Mouse (Mus musculus): ENCODE measurements around the gene Adra2b.
A peak's percentile ranks its signal among the peaks of the same experiment; 100 is the strongest.

The Adra2b gene

DNA sequence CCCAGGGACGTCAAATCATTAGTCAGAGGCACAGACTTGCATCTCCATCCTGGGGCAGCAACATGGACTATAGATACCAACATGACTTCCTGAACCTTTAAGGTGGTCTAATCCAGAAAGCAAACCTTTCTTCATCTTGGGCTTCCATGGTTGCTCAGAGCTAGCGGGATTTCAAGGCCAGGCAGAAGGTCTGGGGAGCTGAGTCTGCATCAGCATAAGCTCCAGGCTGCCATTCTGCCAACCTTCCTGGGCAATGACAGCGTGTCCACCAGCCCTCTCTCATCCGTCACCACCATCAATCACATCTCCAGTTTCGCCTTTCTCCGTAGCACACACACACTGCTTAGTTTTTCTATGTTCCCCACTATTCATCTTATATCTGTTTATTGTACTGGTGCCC, 23.7 kb upstream of the Adra2b start:
- DNase-seq = no peak

DNA sequence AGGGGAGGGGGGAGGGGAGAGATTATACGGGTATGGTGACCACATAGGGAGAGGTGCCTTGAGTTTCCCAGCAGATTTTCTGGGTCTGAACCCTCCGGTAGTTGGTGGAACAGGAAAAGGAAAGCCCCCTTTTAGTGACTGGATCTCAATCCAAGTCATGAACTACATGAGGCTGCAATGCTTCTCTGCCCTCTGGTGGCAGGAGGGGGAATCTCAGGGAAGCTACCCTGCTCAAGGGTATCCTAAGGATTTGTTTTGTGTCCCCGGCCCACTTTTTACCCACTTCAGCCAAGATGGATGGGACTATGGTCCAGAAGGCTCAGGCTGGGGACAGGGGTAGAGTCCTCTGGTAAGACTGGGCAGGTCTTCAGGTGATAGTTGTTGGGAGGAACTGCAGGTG, 21.8 kb upstream of the Adra2b start:
- peak; percentile 72 for DNase-seq

DNA sequence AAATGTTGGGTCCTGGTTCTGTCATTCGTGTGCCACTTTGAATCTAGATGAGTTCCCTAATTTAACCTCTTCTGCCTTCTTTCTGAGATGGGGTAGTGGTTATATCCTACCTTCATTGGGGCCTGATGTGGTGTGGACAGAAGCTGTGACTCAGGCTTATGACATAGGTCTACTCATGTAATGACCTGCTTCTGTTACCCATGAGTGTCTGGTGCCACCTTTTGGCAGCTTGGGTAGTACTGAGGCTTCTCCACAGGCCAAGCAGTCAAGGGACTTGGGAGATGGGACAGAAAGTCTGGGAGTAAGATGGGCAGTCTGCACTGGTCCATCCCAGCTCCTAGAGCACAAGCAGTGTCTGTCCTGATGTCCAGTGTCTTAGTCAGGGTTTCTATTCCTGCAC, 16.7 kb upstream of the Adra2b start:
- DNase-seq = peak; percentile 18

DNA sequence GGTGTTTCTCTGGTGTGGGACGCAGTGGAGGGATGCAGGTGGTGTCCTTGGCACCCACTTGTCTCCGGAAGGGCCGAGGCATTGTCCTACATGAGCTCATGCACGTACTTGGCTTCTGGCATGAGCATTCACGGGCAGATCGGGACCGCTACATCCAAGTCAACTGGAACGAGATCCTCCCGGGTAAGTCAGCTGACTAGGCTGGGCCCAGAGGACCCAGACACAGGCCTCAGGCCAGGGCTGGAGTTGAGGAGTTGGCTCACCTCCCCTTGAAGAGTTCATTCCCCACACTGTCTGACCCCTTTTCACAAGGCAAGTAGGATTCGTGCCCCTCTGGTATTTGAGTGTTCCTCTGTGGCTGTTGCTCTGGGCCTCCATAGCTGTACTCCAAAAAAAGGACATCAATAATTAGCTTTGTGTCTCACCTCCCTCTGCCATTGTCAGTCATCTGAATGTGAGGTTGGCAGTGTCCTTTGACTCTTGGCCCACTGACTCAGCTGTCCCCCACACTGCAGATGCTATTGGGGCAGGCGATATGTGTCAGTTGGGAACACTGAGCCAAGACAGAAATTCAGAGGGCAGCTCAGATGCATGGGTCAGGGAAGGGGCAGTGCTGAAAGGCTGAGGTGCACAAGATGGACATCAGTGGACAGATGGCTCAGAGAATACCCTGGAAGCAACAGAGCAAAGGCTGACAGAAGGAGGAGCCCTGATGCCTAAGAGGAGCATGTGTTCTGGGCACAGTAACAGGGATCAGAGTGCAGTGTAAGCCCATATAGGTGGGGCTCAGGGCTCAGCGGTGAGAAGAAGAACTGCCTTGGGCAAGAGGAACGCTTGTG, 15.6 kb upstream of the Adra2b start:
- no peak for DNase-seq

DNA sequence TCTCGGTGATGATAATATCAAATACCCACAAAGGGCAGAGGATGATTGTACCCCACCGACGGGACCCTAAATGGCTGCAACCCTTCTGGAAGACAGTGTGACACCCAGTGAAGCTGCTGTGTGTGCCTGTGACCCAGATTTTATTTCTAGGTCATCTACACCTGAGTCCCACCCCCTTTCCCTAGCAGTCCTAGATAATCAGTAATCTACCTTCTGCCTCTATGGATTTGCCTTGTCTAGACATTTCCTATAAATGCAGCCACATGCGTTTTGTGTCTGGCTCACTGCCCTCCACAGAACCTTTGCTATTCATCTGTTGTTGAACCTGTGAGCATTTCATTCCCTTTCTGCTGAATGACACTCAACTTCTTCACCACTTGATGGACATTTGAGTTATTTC, 9.1 kb upstream of the Adra2b start:
- peak; percentile 29 for DNase-seq

DNA sequence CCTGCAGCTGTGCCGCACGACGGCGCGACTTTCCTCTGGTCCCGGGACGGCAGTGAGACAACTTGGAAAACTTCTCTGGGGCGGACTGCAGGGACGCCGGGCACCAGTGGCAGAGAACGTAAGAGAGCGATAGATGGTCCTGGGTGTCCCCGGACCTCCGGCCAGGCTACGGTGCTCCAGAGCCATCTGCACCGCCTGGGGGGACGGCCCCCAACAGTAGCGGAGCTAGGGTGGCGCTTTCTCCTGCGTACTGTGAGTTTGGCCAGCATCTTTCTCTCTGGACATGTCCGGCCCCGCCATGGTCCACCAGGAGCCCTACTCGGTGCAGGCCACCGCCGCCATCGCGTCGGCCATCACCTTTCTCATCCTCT, 259 bp downstream of the Adra2b start:
- DNase-seq = no peak

DNA sequence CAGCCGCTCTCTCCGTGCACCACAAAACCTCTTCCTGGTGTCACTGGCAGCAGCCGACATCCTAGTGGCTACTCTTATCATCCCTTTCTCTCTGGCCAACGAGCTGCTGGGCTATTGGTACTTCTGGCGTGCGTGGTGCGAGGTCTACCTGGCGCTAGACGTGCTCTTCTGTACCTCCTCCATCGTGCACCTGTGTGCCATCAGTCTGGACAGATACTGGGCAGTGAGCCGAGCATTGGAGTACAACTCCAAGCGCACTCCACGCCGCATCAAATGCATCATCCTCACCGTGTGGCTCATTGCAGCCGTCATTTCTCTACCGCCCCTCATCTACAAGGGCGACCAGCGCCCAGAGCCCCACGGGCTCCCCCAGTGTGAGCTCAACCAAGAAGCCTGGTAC, 688 bp downstream of the Adra2b start:
- DNase-seq = peak; percentile 52

DNA sequence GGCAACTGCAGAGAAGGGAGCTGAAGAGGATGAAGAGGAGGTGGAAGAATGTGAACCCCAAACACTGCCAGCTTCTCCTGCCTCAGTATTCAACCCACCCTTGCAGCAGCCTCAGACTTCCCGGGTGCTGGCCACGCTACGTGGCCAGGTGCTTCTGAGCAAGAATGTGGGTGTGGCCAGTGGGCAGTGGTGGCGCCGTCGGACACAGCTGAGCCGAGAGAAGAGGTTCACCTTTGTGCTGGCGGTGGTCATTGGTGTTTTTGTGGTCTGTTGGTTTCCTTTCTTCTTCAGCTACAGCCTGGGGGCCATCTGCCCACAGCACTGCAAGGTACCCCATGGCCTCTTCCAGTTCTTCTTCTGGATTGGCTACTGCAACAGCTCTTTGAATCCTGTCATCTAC, 1.4 kb downstream of the Adra2b start:
- peak; percentile 74 for DNase-seq

DNA sequence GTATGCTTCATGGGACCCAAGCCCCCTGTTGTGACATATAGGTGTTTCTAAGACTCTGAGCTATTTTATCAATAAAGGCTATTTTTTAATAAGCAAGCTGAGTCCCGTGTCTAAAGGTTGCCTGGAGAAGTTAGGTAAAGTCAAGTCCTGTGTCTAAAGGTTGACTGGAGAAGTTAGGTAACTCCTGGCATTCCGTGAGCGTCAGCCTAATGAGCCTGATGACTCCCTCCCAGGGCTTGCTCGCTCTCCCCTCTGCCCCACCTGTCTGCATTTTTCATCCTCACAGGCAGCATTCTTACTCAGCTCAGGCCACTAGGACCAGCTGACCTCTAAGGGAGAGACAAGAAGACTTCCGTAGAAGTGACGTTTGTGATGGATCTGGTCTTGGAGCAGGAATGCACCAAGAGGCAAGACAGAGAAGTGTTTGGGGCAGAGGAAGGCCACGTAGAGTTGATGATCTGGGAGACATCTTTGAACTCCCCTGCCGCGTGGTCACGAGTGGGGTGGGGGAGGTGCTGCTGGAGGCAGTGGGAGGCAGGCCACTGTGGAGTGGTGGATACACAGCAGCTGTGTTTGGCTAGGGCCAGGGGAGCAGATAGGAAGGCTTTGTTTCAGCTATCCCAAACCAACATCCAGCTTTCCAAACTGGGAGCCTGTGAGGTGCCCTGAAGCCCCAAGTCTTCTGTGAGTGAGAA, 4.3 kb downstream of the Adra2b start:
- peak; percentile 53 for DNase-seq

DNA sequence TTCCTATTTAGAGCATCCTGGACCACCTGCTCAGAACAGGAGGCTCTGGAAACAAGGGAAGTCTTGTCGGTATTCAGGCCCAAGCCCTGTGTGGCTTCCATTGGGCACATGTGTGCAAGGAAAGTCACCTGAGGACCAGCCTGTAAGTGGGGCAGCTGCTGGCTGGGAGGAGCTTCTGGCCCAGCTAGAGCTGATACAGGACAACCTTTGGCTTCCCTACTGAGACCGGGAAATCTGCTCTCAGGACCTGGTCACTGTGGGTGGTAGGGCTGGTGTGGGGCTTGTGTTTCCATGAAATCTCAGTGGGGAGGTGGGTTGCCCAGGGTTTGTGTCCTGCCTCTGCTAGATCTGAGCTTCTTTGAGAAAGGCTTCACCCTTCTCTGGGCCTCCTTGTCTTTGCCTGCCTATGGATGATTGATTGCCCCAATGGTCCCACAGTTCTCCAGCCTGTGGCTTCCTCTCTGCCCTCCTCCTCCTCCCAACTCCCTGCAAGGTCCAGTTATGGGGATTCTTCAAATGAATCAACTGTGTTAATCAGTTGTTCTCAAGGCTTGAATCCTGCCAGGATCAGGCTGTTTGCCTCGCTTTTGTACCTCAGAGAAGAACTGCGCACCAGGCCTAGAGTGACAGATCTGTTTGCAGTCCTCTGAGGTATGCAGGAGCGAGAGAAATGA, 6.8 kb downstream of the Adra2b start:
- DNase-seq = peak; percentile 61

DNA sequence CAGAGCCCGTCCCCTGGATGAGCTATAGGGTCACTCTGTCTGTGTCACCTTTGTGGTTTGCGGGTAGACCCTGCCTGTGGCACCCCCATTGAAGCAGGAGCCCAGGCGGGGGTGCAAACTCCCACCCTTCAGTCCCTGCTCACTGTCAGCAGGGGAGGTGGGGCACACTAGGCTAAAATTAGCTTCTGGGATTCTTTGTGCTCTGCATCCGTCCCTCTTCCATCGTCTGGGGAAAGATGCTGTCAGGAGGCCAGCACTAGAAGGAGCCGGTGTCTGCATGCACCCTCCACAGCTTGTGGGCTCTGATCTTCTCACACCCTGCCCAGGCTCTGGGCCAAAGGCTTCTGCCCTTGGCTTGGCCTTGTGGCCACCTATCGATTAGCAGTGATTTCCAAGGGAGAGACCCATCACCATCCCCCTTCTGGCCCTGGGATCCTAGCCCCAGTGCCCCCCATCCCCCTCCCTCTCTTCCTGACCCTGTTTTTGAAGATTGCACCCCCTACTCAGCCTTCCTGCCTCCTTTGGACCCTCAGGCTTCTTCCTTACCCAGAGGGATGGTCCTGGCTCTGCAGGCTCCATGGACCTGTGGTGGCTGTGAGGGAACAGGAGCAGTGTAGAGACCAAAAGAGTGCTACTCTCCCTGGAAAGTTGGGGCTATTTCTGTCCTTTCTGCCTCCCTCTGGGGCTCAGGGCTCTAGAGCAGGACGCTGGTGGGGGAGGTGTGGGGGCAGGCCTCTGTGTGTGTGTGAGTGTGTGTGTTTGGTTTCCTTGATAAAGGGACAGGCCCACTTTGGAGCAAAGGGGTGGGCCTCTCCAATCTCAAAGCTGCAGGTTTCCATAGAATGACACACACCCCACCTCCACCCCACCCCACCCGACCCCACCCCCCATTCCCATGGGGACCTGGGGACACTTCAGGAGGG, 7.8 kb downstream of the Adra2b start:
- DNase-seq = no peak

DNA sequence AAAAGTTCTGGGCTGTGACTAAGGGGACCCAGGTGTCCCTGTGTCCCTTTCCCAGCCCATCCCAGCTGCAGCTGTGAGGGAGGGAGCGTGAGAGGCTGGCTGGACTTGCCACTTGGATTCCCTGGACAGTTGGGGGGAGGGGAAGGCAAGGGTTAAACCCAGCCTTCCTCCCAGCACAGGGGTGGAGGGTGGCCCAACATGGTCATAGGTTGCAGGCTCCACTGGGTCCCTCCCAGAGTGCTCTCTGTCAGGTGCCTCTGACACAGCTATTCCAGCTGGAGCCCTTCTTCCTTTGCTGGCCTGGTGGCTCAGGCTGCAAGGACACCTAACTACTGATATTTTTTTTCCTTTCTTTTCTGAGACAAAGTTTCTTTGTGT, 8.5 kb downstream of the Adra2b start:
- peak; percentile 73 for DNase-seq

DNA sequence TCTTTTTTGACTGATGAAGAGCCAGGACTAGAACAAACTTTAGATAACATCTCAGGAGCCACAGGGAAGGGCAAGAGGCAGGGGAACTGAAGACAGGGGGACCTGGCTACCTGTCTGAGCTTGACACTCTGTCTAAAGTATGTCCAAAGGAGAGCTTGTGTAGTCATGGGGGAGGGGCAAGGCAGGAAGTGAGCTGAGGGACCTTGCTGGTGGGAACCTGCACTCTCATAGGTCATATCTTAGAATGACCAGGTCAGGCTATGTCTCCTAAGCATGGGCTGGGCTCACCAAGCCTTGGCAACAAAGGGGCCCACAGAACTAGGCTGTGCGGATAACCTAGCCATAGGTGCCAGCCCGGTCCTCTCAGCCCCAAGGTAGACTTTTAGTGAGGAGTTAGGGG, 9.1 kb downstream of the Adra2b start:
- DNase-seq = no peak

DNA sequence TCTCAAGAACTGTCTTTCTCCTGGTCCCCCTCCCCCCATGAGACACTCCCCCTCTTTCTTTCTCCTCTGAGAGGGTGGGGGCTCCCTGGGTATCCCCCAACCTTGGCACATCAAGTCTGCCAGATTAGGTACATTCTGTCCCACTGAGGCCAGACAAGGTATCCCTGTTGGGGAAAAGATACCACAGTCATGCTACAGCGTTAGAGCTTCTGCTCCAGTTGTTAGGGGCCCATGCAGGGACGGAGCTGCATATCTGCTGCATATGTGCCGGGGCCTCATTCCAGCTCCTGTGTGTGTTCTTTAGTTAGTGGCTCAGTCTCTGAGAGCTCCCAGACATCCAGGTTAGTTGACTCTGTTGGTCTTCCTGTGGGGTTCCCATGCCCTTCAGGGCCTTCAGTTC, 11.1 kb downstream of the Adra2b start:
- no peak for DNase-seq

DNA sequence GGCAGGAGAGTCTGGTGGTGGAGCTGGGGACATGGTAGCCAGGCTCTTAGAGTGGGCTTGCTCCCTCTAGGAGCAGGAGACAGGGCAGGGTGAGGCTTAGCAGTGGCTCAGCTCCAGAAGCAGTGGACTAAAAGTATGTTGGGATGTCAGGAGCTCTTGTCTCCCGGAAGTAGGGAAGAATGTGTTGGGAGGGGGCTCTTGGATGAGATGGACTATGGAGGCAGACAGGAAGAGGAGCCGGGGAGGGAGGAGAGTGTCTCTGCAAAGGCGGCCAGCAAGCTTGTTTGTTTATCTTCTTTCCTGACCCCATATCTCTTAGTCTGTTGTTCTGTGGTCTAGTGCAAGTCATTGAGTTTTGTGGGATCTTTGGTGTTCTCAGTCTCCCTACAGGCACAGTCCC, 12.1 kb downstream of the Adra2b start:
- DNase-seq = no peak

DNA sequence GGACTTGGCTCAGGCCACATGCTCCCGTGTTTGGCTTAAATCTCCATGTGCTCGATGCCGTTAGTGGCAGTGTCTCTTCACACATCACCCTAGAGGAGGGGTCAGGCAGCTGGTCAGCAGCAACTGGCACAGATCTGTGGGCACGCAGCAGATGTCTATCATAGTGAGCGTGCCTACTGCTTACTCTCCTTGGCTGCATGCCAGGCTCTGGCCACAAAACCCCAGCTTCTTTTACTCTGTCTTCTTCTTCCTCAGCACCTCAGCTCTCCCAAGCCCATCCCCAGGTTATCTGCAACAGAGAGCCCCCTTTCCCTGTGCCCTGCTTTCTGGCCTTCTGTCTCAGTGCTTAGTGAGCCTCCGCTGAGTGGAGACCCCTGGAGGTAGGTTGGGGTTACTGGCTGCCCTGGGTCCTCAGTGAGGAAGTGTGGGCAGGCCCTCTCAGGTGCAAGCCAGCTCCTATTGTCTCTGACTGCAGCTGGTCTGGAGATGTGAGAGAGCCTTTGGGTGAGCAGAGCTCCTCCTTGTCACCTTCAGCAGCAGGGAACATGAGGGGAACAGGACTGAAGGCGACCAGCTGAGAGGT, 12.8 kb downstream of the Adra2b start:
- peak; percentile 47 for DNase-seq

DNA sequence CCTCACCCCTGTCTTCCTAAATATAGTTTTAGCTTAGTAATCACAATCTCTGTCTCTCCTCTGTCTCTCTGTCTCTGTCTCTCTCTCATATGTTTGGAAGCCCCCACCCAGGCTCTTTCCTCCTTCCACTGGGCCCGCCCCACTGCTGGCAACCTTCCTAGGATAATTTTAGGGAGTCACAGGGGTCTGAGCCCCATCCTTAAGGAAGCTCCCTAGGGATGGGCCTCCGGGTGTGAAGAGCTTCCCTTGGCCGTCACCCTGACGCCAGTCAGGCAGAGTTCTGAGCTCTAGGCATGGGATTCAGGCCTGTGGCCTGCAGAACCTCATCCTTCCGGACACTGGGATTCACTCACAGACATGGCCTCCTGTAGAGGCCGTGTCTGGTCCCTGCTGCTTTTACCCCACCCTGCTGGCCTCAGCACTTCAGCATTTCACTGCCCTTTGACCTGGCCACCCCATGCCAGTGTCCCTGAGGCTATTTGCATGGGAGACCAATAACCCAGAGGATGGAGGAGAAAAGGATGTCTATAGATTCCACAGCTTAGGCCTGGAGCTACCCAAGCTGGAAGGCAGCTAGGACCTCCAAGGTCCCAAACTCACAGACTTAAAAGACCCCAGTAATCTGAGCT, 13.5 kb downstream of the Adra2b start:
- DNase-seq = peak; percentile 43

DNA sequence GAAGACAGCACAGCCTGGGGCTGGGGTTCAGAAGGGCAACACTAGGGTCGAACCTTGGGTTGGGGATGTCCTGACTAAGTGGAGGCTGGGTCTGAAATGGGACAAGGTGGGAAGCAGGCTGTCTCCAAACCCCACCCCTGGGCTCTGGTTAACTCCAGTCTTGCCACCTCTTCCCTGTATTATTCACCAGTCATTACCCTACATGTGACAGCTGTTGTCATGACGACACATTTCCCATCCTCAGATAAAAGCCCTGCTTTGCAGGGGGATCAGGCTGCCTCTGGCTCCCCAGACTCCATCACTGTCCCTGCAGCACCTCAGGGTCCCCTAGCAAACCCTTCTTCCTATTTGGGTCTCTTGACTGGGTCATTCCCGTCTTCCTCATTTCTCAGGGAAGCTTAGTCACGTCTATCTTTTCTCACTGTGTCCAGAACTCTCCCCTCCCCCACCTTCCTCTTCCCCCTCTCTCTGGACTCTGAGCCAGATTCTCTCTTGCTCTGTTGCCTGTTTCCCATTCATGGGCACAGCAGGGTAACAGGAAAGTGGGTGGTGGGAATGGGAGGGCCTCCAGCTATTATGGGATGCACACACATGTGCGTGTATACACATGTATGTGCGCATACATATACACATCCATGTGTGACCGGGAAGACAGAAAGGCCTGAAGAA, 15.1 kb downstream of the Adra2b start:
- no peak for DNase-seq

DNA sequence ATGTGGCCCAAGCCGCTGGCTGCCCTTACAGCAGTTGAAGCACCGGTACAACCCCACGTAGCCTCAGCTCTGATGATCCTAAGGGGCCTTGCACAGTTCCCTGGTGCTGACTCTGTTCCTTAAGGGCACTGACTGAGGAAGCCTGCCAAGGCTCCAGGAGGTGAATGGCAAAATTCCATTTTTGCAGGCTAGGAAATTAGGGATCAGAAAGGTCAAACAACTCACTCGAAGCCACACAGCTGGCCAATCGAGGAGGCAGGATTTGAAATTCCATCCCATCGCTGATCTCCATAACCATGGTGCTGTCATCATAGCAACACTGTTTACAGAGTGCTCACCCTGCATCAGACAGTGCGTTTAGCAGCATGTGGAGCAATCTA, 15.6 kb downstream of the Adra2b start:
- DNase-seq = peak; percentile 76

DNA sequence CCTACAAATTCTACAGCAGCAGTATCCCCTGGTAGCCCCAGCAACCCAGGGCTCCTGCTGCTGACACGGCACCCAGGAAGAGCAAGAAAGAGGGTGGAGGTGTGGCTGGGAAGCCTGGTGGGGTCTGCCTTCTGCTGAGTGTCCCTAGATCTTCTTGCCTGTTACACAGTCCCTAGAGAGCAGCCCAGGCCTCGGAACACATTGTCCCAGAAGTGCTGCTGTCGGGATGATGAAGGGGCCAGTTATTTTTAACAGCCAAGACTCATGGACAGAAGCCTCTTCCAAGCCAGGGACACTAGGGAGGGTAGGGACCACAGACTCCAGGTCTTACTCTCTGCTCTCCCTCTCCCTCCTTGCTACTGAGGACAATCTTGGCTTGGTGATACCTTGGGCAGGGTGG, 16.2 kb downstream of the Adra2b start:
- DNase-seq = peak; percentile 34

DNA sequence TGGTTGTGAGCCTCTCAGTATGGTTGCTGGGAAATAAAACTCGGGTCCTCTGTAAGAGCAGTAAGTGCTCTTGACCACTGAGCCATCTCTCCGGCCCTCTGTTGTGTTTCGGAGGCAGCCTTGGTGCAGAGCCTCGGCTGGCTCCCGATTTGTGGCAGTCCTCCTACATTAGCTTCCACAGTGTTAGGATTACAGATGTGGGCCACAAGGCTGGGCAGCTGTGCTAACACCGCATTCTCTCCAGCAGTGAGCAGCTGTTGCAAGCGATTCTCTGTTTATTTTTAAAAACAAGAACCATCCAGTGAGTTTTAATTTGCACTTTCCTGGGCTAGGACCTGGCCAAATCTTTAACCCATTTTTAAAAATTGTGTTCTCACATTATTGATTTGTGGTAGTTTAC, 20.9 kb downstream of the Adra2b start:
- DNase-seq = no peak

DNA sequence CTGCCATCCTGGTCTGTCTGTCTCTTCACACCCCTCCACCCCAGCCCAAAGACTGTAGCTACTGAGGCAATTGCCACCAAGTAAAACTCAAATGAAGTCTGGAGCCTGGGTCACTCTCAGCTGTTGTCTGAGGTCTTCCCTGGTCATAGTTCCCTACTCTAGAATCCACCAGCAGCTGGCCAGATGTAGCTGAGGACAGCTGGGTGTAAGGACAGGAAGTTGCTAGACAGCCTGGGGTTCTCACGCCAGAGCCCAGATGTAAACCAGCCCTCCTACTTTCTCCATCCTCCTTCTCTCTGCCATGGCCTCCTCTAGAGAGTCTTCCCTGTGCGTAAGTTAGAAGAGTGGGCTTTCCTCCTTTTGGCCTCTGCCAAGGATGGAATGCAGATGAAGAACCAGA, 24.5 kb downstream of the Adra2b start:
- no peak for DNase-seq
